Mouse (Mus musculus) gastrocnemius, postnatal 25 days (tissue): ENCODE results near the gene Zfp821. TPM values are rescaled to one million over a fixed set of nuclear protein-coding genes. Genes with fewer than 3 reads are reported as not detected.
"Not testable (repeated sequence)": the region's sequence is repeated elsewhere in the genome, so short reads cannot be mapped to it uniquely, and the experiment has no call there.

ENCODE experiments used
- DNase-seq: peaks from one replicate; pipeline ENCODE4 v3.0.0; 2022
- total RNA-seq, 2 experiments: library from RNA; stranded (reverse); gene quantifications; 1 replicate in 1 of 2; 2 replicates in 1 of 2; pipeline ENCODE4 v1.2.3; 2021

Gene Zfp821
- total RNA-seq, 2 experiments from 2014 or later: 4.6 to 5.2 TPM

- DNase-seq: no peak
Observed at GRCm38 (mm10) chr8:109712521-109712920, 7.2 kb downstream of the Zfp821 start.

- no peak for DNase-seq
Observed at GRCm38 (mm10) chr8:109714961-109715360, 9.6 kb downstream of the Zfp821 start.

GRCm38 (mm10) chr8:109725106-109725505 lies 19.8 kb downstream of the Zfp821 start:
- DNase-seq: no peak

- no peak for DNase-seq
Observed at GRCm38 (mm10) chr8:109731012-109731411, 25.7 kb downstream of the Zfp821 start.

GRCm38 (mm10) chr8:109734018-109734417 lies 28.7 kb downstream of the Zfp821 start:
- DNase-seq: no peak

GRCm38 (mm10) chr8:109736819-109737218 lies 31.5 kb downstream of the Zfp821 start:
- DNase-seq: no peak

- peak; percentile 76 for DNase-seq
Observed at GRCm38 (mm10) chr8:109737237-109738048, 32.1 kb downstream of the Zfp821 start, which contains the start of gene Atxn1l. TSS of gene Atxn1l (minus strand) at chr8:109737739.

- DNase-seq: no peak
Observed at GRCm38 (mm10) chr8:109738049-109738380, 32.7 kb downstream of the Zfp821 start.

- no peak for DNase-seq
Observed at GRCm38 (mm10) chr8:109747468-109748199, 42.3 kb downstream of the Zfp821 start.

GRCm38 (mm10) chr8:109750274-109750673 lies 44.9 kb downstream of the Zfp821 start:
- DNase-seq: no peak

- no peak for DNase-seq
Observed at GRCm38 (mm10) chr8:109750699-109751098, 45.4 kb downstream of the Zfp821 start.

GRCm38 (mm10) chr8:109751731-109752485 lies 46.6 kb downstream of the Zfp821 start:
- no peak for DNase-seq

- DNase-seq: no peak
Observed at GRCm38 (mm10) chr8:109754696-109755095, 49.4 kb downstream of the Zfp821 start.

GRCm38 (mm10) chr8:109755554-109755953 lies 50.2 kb downstream of the Zfp821 start:
- DNase-seq: not testable (repeated sequence)

- no peak for DNase-seq
Observed at GRCm38 (mm10) chr8:109756849-109757248, 51.5 kb downstream of the Zfp821 start.

GRCm38 (mm10) chr8:109759426-109759825 lies 54.1 kb downstream of the Zfp821 start:
- no peak for DNase-seq

GRCm38 (mm10) chr8:109760221-109760620 lies 54.9 kb downstream of the Zfp821 start:
- DNase-seq: no peak

- no peak for DNase-seq
Observed at GRCm38 (mm10) chr8:109764031-109764430, 58.7 kb downstream of the Zfp821 start.

- no peak for DNase-seq
Observed at GRCm38 (mm10) chr8:109766081-109766480, 60.7 kb downstream of the Zfp821 start.

GRCm38 (mm10) chr8:109773154-109773553 lies 67.8 kb downstream of the Zfp821 start:
- no peak for DNase-seq
